Mouse (Mus musculus): ENCODE measurements around the gene Olfr1324.

DNA sequence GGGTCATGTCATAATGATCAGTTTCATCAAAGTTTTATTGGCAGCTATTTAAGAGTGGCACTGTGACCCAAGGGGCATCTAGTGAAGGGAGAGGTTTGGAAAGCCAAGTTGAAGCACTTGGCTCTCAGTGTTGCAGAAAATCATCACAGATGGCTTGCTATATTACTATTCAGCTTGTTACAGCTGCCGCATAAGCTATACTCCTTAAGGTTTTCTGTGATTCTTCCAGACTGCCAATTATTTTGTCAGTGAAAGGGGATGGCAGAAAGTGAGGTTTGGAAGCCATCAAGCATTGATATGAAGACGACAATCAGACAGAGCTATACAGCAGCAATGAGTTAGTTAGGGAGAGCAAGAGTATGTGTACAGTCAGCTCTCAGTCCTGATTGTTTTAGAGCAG lies 4.2 kb upstream of the Olfr1324 start:
- no peak for TF ChIP-seq CTCF (IDR thresholded peaks at IDR 0.05; ENCODE audit: extremely low read depth, insufficient read depth, insufficient read length, insufficient replicate concordance)
- no peak for TF ChIP-seq POLR2A (IDR thresholded peaks at IDR 0.05; ENCODE audit: low read depth, low read length)

Data from spleen, adult 2 months (tissue).